Mouse (Mus musculus) spleen, adult 2 months (tissue): ENCODE measurements around the gene Gabpb1.

Experiments used
- CTCF ChIP-seq: fragments of 200-500 bp; IDR thresholded peaks from 2 replicates; pipeline ENCODE4 v1.5.1; 2011; ENCODE audit warnings: mild to moderate bottlenecking, inconsistent platforms; ENCODE audit not compliant: insufficient read depth, insufficient read length, insufficient replicate concordance; ENCODE audit errors: extremely low read depth
- POLR2A ChIP-seq: fragments of 200-500 bp; IDR thresholded peaks from 2 replicates; pipeline ENCODE4 v1.6.1; 2011; ENCODE audit warnings: low read depth, low read length, inconsistent platforms

- TF ChIP-seq CTCF = no peak
- peak; percentile 91 for TF ChIP-seq POLR2A
These were observed 30.8 kb upstream of the Gabpb1 start, which contains the start of gene Usp8 for GRCm38 (mm10) chr2:126706759-126707437.
